Mouse (Mus musculus) heart, postnatal 14 days (tissue): ENCODE data around the gene Fbxo44. TPM values are rescaled to one million over a fixed set of nuclear protein-coding genes. Genes with fewer than 3 reads are reported as not detected.

Source experiments
- DNase-seq, 2 experiments: peaks; one replicate each; pipeline ENCODE4 v3.0.0; 2021 to 2022
- intact Hi-C: fragments of 180-260 bp; cut with DNase I; formaldehyde crosslinking; loops from one replicate; pipeline ENCODE4 v1.15.1; 2025
- microRNA-seq, 2 experiments: library from miRNA; unstranded; fragments of <30 nt; microRNA quantifications; one replicate each; pipeline ENCODE4 v1.2.0; 2021 to 2022
- total RNA-seq, 2 experiments: library from RNA; stranded (reverse); gene quantifications; 2 replicates each; pipeline ENCODE4 v1.2.3; 2021

Gene Fbxo44
- total RNA-seq, 2 experiments from 2014 or later, result 9.9 to 11.0 TPM

GRCm38 (mm10) chr4:148104146-148104545 lies 56.1 kb downstream of the Fbxo44 start:
- intact Hi-C loops, result no loop called here
- no peak for DNase-seq

Small RNAs within 50 kb of the gene (microRNA-seq; reads per million reads assigned to microRNA genes)
- gene Mir7022, result 0 to 0.12 reads per million in 2 experiments

Other genes with a start within 250 kb of the Fbxo44 start
- 10 to 100 TPM; 90.1 to 95.0 TPM for gene Plod1, start 223.7 kb downstream of the Fbxo44 start, total RNA-seq
- gene 2510039O18Rik, start 219.6 kb downstream of the Fbxo44 start, total RNA-seq, result 10 to 100 TPM; 39.6 to 43.9 TPM
- 100 to 1,000 TPM in 1 of 2 experiments, 10 to 100 TPM in 1; 74.4 to 148 TPM for gene Nppb, start 174.7 kb downstream of the Fbxo44 start, total RNA-seq
- 1,000 to 10,000 TPM in 1 of 2 experiments, 100 to 1,000 TPM in 1; 590 to 1,636 TPM for gene Nppa, start 159.8 kb downstream of the Fbxo44 start, total RNA-seq
- gene Clcn6, start 121.7 kb downstream of the Fbxo44 start, total RNA-seq, result 10 to 100 TPM in 1 of 2 experiments, 1 to 10 TPM in 1; 9.5 to 11.0 TPM
- 10 to 100 TPM; 13.1 to 14.7 TPM for gene Mthfr, start 121.4 kb downstream of the Fbxo44 start, total RNA-seq
- 10 to 100 TPM; 36.4 to 38.5 TPM for gene Agtrap, start 72.5 kb downstream of the Fbxo44 start, total RNA-seq
- gene Mad2l2, start 30.1 kb downstream of the Fbxo44 start, total RNA-seq, result 10 to 100 TPM; 11.5 to 12.5 TPM
- gene Draxin, start 29.8 kb downstream of the Fbxo44 start, total RNA-seq, result under 1 TPM; 0.05 to 0.07 TPM
- 10 to 100 TPM; 28.3 to 30.6 TPM for gene Fbxo6, start 8.3 kb downstream of the Fbxo44 start, total RNA-seq
- gene Fbxo2, start 139 bp upstream of the Fbxo44 start, total RNA-seq, result not detected
- gene Disp3, start 127.5 kb upstream of the Fbxo44 start, total RNA-seq, result not detected